Mouse (Mus musculus) lung, adult 2 months (tissue): ENCODE data around the gene Mtrf1l.

ENCODE experiments used
- CTCF ChIP-seq: fragments of 200-500 bp; IDR thresholded peaks from 2 replicates; pipeline ENCODE4 v1.5.1; 2011; ENCODE audit warnings: mild to moderate bottlenecking, low read length, control low read depth; ENCODE audit not compliant: insufficient read depth
- POLR2A ChIP-seq: fragments of 200-500 bp; IDR thresholded peaks from 2 replicates; pipeline ENCODE4 v1.6.1; 2011; ENCODE audit warnings: low read depth, mild to moderate bottlenecking, control low read depth, low read length, borderline replicate concordance; ENCODE audit errors: extremely low read depth

DNA sequence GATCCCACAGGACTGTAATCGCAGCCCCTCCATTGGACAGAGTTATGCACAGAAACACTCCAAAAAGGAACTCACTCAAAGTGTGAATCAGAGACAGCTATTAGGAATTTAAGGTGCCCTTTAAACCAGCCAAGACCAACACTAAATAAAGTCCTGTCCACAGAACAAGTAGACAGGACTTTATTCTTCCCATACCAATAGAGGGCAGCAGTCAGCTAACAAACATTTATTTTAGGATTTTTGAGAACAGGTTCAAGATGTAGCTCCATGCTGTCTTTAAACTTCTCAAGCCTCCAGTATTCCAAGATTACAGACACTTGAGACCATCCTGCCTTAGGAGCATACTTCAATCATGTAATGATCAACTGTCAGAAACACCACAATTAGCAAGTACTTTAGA lies 23.2 kb downstream of the Mtrf1l start:
- no peak for TF ChIP-seq CTCF
- no peak for TF ChIP-seq POLR2A
